Mouse (Mus musculus) left cerebral cortex, postnatal 10 days (tissue): ENCODE results near the gene Palm2. TPM values are rescaled to one million over a fixed set of nuclear protein-coding genes. Genes with fewer than 3 reads are reported as not detected.

Experiments
- DNase-seq, 2 experiments: peaks; one replicate each; pipeline ENCODE4 v3.0.0; 2021 to 2022; ENCODE audit warnings: low spot score in 2 of 2, mixed read lengths in 1 of 2; ENCODE audit errors: extremely low spot score in 1 of 2
- intact Hi-C: fragments of 180-260 bp; cut with DNase I; formaldehyde crosslinking; loops from one replicate; pipeline ENCODE4 v1.15.1; 2025
- total RNA-seq, 2 experiments: library from RNA; stranded (reverse); gene quantifications; 2 replicates each; pipeline ENCODE4 v1.2.3; 2021

Gene Palm2
- total RNA-seq, 2 experiments from 2014 or later, result 72.9 to 73.2 TPM

DNA sequence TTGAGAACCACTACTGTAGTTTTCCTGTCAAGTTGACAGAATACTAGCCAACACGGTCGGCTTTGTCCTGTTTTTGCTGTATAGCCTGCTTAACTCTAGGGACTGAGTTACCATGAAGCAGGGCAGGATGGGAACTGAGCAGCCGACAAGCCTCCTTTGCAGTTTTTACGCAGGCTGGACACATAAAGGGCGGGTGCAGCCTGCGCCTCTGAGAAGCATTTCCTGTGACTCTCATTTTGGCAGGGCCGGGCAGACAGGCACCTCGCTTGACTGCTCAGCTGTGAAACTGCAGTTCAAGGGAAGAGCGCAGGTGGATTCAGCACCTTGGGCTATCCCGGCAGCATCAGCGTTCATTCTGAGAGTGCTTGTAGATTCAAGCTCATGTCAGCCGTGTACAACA lies 247.5 kb downstream of the Palm2 start:
- intact Hi-C loops, result no loop called here
- peak in 1 of 2 experiments; percentile 46 for DNase-seq

DNA sequence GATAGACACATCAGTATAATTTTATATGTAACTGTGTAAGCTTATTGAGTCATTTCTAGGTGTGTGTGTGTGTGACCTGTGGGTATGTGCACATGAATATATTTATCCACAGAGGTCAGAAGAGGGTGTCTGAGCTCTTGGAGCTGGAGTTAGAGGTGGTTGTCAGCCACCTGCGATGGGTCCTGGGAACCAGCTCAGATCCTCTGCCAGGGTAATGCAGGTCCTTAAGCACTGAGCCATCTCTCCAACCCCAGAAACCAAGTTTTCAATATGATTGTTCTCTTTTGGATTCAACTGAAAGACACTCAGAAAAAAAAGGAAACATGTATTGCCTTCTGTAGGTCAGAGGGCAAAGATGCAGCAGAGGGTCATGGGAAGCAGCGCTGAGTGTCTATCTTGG lies 248.3 kb downstream of the Palm2 start:
- intact Hi-C loops, result no loop called here
- DNase-seq, result no peak

DNA sequence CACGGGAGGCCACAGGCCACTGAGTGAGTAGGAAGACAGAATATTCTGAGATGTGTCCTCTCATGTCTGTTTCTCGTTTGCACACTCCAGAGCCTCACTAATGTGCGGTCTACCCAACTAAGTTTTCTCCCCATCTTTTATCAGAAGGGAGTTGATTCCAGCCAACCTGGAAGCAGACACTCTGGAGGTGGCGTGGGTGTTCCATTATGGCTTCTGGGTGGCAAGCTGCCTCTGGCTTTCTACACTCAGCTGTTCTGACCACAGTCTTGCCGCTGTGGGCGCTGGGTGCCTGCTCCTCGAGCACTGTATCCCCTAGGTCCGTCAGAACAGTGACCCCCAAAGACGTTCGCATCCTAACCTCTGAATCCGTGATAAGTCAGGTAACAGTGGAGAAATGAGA lies 248.9 kb downstream of the Palm2 start:
- no peak for DNase-seq

DNA sequence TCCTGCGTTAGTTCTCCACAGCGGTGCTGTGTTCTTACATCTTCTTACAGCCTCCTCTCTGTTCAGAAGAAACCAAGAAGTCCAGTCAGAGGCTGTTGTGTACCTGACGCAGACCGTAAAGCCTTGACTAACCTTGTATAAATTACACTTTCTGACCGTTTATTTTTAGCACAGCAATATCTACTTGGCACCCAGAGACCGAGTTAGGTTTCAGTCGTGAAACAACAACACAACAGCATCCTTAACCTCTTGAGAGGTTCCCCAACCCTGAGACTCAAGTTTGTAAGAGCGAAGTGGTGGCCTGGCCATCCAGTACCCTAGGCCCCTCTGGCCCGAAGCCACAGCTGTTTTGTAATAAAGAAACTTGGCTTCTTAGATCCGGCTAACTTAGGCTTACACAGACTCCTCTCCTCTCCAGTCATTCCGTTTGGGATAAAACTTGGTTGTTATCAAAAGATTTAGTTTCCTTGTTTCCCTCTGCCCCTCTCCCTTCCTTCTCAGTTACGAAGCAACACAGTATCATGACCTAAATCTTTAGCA lies 250.7 kb downstream of the Palm2 start:
- no peak for DNase-seq
- intact Hi-C loops, result no loop called here

More for the DNA sequence above, 248.9 kb downstream of the Palm2 start:
- intact Hi-C loops, result no loop called here

DNA sequence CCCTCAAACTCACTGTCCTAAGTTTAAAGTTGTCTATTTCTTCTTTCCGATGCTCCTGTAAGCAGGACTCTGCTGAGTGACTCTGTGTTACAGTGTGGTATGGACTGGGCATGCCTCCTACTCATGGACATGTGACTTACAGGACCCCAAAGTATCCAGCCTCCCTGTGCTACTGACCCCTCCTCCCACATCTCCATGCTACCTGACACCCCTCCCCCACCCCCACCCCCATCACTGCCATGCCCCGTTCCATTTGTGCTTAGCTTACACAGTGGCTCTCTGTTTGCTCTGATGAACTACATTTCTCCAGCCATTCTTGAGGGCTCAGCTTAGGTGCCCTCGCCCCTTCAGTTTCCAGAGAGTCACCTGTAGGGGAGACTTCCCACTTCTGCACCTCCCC lies 252.7 kb downstream of the Palm2 start:
- intact Hi-C loops, result no loop called here
- DNase-seq, result no peak

DNA sequence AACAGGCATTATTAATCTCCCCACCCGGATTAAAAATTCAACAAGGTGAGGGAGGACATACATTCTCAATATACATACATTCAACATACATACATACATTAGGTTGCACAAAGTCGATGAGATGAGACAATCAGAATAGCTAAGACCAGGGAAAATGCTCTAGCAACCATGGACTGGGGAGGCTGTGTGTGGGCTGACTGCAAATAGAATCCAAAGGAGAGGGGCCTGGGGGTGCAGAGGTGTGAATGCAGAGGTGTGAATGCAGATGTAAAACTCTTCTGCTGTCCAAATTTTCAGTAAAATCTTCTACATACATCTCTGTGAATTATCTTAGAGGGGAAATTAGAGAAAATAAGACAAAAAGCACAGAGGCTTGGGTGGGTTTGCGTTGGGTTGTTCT lies 253.5 kb downstream of the Palm2 start:
- no peak for DNase-seq
- intact Hi-C loops, result no loop called here

DNA sequence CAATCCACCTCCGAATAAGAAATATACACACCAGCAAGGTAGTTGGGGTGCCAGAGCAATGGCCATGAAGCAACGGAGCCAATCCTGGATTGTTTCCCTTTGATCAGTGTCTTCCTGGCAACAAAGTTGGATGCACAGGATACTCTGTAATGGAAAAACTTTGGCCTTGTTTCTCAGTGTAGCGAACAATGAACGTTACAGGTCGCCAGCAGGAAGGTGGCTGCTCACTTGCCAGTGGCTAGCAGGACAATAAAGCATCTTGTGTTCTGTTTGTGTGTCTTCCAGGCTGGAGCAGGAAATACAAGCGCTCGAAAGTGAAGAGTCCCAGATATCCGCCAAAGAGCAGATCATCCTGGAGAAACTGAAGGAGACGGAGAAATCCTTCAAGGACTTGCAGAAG lies 254.1 kb downstream of the Palm2 start:
- intact Hi-C loops, result no loop called here
- DNase-seq, result no peak

DNA sequence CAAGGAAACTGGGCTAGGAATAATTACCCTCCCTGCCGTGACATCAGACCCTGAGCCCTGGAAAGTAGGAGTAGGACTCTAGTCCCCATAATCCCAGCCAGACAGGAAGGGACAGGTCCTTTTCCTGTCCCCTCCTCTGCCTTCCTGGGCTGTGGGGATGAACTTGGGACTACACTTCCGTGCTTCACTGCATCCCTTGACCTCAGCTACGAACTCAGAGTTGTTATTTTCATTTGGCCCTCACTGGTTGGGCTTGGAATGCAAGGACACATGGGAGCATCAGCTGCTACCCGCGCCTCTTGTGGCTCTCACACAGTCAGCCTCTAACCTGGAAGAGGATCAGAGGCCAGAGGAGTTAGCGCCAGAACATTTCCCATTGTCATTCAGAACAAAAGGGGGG lies 256.0 kb downstream of the Palm2 start:
- intact Hi-C loops, result no loop called here

DNA sequence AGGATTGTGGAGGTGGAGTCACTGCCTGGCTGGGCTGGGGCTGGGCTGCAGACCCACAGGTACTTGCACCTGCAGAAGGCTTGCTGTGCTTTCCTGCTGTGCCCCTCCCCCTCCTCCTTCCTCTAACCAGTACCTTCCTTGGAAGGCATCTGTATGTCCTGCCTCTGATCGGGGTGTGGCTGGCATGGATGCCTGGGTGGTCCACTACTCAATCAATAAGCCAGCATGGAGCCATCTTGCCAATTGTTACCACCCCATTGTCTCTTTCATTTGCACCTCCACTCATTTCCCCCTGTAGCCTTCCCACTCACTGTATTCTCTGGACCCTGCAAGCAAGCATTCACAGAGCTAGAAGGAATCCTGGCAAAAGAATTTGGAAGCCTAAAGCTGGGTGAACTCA lies 256.8 kb downstream of the Palm2 start:
- intact Hi-C loops, result no loop called here
- DNase-seq, result no peak

More for the DNA sequence above, 256.0 kb downstream of the Palm2 start:
- no peak for DNase-seq

DNA sequence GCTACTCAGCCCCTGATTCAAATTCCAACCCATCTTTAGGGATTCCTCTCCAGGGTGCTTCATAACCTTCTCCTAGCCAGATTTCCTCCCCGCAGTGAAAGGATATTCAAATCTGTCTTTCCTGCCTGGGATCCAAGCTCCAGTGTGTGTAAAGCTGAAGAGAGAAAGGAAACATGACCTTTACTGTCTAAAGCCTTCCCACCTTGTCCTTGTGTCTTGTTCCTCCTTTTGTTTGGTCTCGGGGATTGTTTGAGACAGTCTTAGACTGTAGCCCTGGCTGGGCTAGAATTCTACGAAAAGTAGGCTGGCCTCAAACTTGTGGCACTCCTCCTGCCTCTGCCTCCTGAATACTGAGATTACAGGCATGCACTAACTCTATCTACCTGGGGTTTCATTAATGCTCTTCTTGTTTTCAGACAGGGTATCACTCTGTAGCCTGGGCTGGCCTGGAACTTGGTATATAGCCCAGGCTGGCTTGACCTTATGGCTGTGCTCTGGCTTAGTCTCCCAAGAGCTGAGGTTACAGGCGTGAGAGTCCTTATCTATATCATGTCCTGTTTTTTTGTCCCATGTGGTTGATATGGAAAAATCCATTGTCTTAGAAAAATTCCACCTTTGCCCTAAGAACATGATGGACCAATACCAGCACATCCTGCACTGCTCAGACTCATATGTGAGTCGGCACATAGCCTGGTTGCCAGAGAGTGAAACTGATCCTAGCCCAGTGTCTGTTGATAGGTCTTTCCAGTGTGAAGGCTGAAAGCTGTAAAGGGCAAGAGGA lies 260.5 kb downstream of the Palm2 start:
- intact Hi-C loops, result no loop called here
- no peak for DNase-seq

DNA sequence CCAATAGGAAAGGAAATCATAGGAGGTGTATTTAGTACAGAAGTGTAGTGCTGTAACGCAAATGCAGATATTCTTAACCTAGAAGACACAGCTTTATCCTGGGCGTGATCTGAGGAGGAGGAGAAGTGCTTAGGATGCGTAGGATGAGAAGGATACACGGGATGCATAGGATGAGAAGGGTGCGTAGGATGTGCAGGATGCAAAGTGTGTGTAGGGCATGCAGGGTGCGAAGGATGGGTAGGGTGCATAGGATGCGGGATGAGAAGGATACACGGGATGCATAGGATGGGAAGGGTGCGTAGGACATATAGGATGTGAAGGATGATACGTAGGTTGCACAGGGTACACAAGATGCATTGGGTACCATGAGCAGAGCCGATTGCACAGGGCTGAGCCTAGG lies 262.9 kb downstream of the Palm2 start:
- no peak for DNase-seq
- intact Hi-C loops, result no loop called here

DNA sequence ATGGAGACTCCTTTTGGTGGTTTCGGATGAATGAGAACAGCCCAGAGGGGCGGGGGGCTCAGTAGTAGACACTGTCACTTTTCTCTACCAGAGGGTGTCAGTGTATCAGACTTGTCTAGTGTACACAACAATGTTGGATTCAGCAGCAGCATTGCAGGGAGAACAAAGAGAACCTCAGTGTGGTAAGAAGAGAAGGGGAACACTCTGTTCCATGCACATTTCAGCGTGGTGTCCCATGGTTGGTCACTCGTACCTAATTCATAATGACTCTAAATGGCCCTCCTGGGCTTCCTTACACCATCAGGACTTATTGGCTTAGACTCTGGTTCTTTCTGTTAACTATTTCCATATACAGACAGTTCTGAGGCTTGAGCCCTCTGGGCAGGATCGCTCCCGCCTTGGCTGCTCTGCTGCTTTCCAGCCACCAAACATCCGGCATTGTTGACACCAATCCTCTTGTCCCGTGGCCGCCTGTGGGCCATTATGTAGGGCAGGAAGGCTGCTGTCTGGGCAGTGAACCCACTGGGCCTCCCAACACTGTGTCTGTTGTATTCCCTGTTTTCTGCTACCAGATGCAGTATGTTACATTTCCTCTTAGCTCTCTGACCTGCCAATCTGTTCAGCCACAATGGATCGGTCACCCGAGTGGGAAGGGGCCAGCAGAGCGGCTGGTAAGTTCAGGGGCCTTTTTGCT lies 264.0 kb downstream of the Palm2 start:
- no peak for DNase-seq
- intact Hi-C loops, result no loop called here

DNA sequence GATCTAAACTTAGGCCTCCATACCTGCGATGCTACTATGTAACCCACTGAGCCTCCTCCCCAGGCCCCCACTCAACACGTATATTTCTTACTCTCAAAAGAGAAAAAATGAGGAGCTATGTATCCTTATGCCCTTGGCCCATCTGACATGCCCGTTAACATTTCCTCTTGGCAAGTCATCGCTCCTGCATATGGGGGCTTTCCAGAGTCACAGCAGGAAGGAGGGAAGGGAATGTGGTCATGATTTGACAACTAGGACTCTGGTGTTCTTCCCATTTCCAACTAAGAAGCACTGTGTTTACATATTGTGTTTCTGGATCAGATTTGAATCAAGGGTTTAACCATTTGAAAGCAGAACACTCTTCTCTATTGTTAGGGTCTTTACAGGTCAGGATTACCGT lies 267.5 kb downstream of the Palm2 start:
- DNase-seq, result no peak
- intact Hi-C loops, result no loop called here

DNA sequence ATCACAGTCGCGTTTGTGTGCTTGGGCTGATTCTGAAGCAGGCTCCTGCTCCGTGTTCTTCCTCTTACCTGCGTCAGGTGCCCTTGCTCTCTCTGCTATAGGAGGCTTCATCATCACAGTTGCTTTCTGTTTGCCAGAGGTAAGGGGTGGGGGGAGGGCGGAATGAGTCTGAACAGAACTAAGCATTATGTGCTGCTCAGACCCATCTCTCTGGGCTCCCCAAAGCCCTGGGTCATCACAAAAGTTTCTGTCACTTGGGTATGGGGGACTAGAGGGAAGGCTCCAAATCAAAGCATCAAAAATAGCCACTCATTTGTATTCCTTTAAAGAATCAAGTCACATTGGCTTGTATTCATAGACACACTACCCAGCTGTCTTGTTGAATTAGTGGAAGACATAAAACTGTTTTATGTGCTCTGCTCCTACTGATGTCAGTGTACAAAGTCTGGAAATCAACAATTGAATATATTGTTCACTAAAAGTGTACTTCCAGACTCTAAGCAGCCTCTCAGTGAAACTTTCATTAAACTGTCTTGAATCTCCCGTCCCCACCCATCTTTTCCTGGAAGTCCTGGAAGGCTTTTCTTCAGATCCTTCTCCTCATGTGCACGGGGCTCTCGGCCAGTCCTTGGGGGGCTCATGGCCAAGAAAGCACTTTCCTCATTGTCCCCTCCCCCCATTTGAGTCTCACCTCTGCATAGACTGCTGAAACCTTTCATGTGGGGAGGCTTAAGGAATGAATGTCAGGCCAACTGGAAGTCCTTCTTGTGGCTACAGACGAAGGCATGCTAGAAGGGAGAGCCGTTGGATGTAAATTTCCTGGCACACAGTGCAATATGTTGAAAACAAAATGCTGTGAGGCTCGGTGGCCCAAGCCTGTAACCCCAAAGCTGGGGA lies 269.8 kb downstream of the Palm2 start:
- intact Hi-C loops, result no loop called here
- DNase-seq, result no peak

DNA sequence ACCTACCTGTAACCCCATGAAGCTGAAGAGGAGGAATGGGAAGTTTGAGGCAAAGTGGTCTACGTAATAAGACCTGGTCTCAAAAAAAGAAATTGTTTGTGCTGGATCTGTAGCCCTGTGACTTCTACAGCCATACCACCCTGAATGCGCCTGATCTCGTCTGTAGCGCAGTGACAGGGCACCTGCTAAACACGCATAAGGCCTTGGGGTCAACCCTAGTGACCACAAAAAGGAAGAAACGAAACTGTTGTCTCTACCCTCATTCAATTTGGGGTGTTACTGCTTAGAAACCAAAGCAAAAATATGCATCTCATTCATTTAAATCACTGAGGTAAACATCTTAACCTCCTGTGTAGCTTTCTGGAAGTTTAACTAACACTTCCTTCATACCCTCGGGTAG lies 270.5 kb downstream of the Palm2 start:
- no peak for DNase-seq
- intact Hi-C loops, result no loop called here

DNA sequence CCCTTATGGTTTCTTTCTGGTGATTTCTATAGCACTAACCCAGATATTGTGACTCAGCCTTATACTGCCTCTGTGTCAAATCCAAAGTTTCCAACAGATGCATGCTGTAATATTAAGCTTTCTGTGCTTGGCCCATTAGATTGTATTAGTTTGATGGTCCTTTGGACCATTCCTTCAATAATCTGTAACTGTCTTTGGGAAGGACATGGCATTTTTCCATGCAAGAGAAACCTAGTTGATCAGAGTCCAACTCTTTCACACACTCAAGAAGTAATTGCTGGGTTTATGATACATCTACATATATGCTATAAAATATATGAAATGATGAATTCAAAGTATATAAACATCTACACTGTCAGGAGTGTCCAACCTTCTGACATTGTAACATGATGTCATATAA lies 281.8 kb downstream of the Palm2 start:
- DNase-seq, result no peak
- intact Hi-C loops, result no loop called here

DNA sequence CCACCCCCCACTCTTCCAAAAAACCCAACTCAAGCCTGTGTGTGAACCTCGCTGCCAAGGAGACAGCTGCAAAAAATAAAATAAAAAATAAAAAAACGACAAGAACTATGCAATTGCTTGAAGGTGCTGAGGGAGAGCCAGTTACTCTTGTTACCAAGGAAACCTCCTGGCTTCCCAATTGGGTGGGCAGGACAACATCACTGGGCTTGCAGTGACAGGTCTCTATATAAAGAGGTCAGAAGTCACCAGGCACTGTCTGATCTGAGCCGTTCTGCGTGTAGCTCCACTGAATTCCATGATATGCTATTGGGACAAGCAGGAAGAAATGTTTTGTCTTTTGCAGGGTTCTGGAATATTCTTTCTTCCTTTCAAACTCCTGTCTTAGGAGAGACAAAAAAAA lies 282.7 kb downstream of the Palm2 start:
- intact Hi-C loops, result no loop called here
- no peak for DNase-seq

DNA sequence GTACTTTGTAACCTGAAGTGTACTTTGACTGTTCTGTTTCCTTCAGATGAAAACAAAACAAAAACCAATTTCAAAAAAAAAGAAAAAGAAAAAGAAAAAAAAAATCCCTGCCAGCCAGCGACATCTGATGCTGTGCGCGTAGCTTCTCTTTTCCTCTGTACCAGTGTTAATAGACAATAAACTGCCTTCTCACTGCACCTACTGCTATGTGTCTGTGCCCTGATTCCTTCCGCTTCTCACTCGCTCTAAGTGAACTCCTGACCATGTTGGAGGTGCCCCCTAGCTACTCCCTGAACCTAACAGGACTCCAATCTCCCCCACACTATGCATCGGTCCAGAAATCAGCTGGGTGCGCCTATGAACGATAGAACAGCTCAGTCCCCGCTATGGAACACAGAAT lies 283.3 kb downstream of the Palm2 start, which contains the start of gene Akap2:
Akap2 (plus strand) TSS at position 304 of the 400 bp plus-strand sequence.
- no peak for DNase-seq
- intact Hi-C loops, result no loop called here

DNA sequence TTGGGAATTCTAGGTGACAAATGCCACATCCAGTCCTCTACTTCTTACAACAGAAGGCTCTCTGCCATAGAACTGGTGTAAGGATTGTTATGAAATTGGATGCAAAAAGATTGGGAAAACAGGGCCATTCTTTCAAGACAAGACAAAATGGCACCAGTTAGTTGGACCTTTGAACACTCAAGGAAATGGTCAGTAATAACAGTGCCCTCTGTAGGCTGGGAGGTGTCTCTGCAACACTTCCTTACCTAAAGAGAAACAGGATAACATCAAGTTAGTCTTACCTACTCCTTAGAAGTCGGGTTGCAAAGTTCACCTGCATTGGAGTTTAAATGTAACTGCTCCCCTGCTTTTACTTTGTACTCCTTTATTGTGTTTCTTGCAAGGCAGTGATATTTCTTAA lies 285.3 kb downstream of the Palm2 start:
- intact Hi-C loops, result no loop called here
- DNase-seq, result no peak
